Comparison of ENCODE assay signal across 13 mouse cellular contexts in the genomic region with DNA sequence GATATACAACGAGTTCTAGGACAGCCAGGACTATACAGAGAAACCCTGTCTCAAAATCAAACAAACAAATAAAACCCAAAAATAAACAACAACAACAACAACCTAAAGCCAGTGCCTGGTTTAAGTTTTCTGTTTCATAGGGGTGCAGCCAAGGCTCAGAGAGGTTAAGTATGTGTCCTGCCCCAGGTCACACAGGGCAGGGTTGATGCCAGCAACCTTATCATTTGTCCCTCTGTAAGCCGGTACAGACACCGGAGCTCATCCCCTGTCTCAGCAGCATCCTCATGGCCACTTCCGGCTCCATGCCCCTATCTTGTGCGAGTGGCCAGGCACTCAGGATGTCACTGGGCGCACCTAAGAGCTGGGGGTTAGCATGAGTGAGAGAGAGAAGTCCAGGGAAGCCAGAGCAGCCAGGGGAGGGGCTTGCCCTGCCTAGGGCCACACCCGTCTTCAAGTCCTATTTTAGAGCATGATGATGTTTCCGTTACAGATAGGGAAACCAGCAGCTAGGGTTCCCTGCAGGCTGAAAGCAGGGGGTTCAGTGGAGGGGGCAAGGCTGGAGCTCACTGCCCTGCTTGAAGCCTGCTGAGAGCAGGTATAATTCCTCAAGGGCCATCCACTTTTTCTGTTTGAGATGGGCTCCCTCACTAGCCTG. TPM values are rescaled to one million over a fixed set of nuclear protein-coding genes. Genes with fewer than 3 reads are reported as not detected.
DNase-seq lines count a peak whose midpoint lies in the region; ATAC-seq lines count a peak whose summit lies in the region.
"Had no signal": no experiment of that assay in that cellular context is flagged by ENCODE, and none has a peak within 500 bp of the region (broad histone marks: within the 10 kb centered on the region; RNA-seq: fewer than 3 reads in every experiment).

No protein-coding gene starts in this region.

- no peaks in the 10 kb centered on the region for H3K9me3 ChIP-seq in heart, embryonic 10.5 days
- H3K9me3 ChIP-seq: forebrain, embryonic 12.5 days; hindbrain, embryonic 13.5 days; stomach, embryonic 15.5 days had no signal

- peaks cover 83% of the 10 kb centered on the region for H3K4me1 ChIP-seq in heart, embryonic 10.5 days

- no peaks in the 10 kb centered on the region for H3K36me3 ChIP-seq in heart, embryonic 10.5 days
- H3K36me3 ChIP-seq: forebrain, embryonic 12.5 days; hindbrain, embryonic 13.5 days; stomach, embryonic 15.5 days had no signal

- peak overlapping the region; percentile 67 for H3K27ac ChIP-seq in heart, embryonic 10.5 days
- H3K27ac ChIP-seq: forebrain, embryonic 12.5 days; hindbrain, embryonic 13.5 days; stomach, embryonic 15.5 days had no signal

- H3K4me3 ChIP-seq in heart, embryonic 10.5 days: no peak overlapping the region
- H3K4me3 ChIP-seq: forebrain, embryonic 12.5 days; hindbrain, embryonic 13.5 days; stomach, embryonic 15.5 days had no signal

- ATAC-seq in megakaryocyte, adult 5-6 weeks (ENCODE audit: poor library complexity, severe bottlenecking): peak; percentile 73

- 44% methylated on average over 8 of the region's 8 CpGs for WGBS in heart, embryonic 10.5 days

- DNase-seq in heart, embryonic 10.5 days (ENCODE audit: low spot score): no peak
- DNase-seq in heart, postnatal 4 days: no peak
- peak; percentile 62 for DNase-seq in 416B (ENCODE audit: low read depth)
- DNase-seq in c-Kit-positive CD71-positive TER-119-positive erythroid progenitor cells, embryonic 14.5 days (ENCODE audit: low spot score): peak; percentile 51
- no peak for DNase-seq in urinary bladder, postnatal 14 days (ENCODE audit: low spot score)
- no peak for DNase-seq in kidney, postnatal 25 days
- DNase-seq in embryo, embryonic 9.5 days (ENCODE audit: extremely low spot score): no peak
- DNase-seq: adrenal gland, adult 2 months; cerebellum, adult 9-11 months had no signal

- peaks cover 28% of the 10 kb centered on the region for H3K27me3 ChIP-seq in heart, embryonic 10.5 days (ENCODE audit: insufficient read depth, poor library complexity, severe bottlenecking)
- H3K27me3 ChIP-seq: stomach, embryonic 15.5 days had no signal

RNA-seq across cellular contexts. Expression of a gene that starts 12.3 kb away (rescaled TPM):
- 0.53 and 1.0 TPM in 2 replicates for polyA plus RNA-seq in heart, embryonic 10.5 days (2016; fragmentation: Nextera tagmentation; extraction: Ambion mirVana)
- 1 to 10 TPM; 1.8 to 2.1 TPM for total RNA-seq in heart, postnatal 4 days (2021)
- total RNA-seq in megakaryocyte, adult 5-6 weeks (2015): not detected in 2 replicates
- total RNA-seq in megakaryocyte, adult 5-6 weeks (2017): not detected in 2 replicates

Comparison
In these comparisons a context has a peak if more than half of its experiments do, and no peak if none do; other contexts are left out.
1. DNase-seq: peak in 416B (single experiment) and c-Kit-positive CD71-positive TER-119-positive erythroid progenitor cells, embryonic 14.5 days (single experiment); none in heart, embryonic 10.5 days (single experiment), heart, postnatal 4 days (single experiment), urinary bladder, postnatal 14 days (single experiment), kidney, postnatal 25 days (0 of 2) and embryo, embryonic 9.5 days (single experiment).